Mouse (Mus musculus) c-Kit-positive CD71-positive TER-119-negative erythroid progenitor cells, embryonic 14.5 days (primary cell): Measurements from ENCODE around the gene Lrfn3.

Experiments
- DNase-seq: peaks from one replicate; pipeline ENCODE4 v3.0.0-alpha.2; 2013; ENCODE audit warnings: low read depth

The Lrfn3 gene

GRCm38 (mm10) chr7:30346635-30347379 is 15.8 kb downstream of the Lrfn3 start:
- peak; percentile 54 for DNase-seq

GRCm38 (mm10) chr7:30339432-30340109 is 23.0 kb downstream of the Lrfn3 start:
- DNase-seq: no peak

GRCm38 (mm10) chr7:30336384-30336783 is 26.2 kb downstream of the Lrfn3 start:
- peak; percentile 63 for DNase-seq

- no peak for DNase-seq
Measured at GRCm38 (mm10) chr7:30335688-30336087, 26.9 kb downstream of the Lrfn3 start.

GRCm38 (mm10) chr7:30334563-30334962 is 28.0 kb downstream of the Lrfn3 start:
- DNase-seq: no peak

GRCm38 (mm10) chr7:30333436-30333835 is 29.1 kb downstream of the Lrfn3 start:
- DNase-seq: no peak

GRCm38 (mm10) chr7:30332622-30333259 is 29.8 kb downstream of the Lrfn3 start:
- DNase-seq: no peak

GRCm38 (mm10) chr7:30331887-30332286 is 30.7 kb downstream of the Lrfn3 start:
- DNase-seq: peak; percentile 70

GRCm38 (mm10) chr7:30328379-30328778 is 34.2 kb downstream of the Lrfn3 start:
- no peak for DNase-seq

- no peak for DNase-seq
Measured at GRCm38 (mm10) chr7:30327140-30327539, 35.4 kb downstream of the Lrfn3 start.

- no peak for DNase-seq
Measured at GRCm38 (mm10) chr7:30326427-30326826, 36.1 kb downstream of the Lrfn3 start.

- peak; percentile 56 for DNase-seq
Measured at GRCm38 (mm10) chr7:30325364-30325763, 37.2 kb downstream of the Lrfn3 start.

- no peak for DNase-seq
Measured at GRCm38 (mm10) chr7:30324300-30324944, 38.1 kb downstream of the Lrfn3 start.

GRCm38 (mm10) chr7:30323795-30324194 is 38.8 kb downstream of the Lrfn3 start, which contains the start of gene Sdhaf1:
Gene Sdhaf1, minus strand, starts transcription at chr7:30323895.
- no peak for DNase-seq

GRCm38 (mm10) chr7:30322865-30323264 is 39.7 kb downstream of the Lrfn3 start:
- DNase-seq: peak; percentile 54

GRCm38 (mm10) chr7:30322285-30322667 is 40.3 kb downstream of the Lrfn3 start:
- DNase-seq: peak; percentile 90

GRCm38 (mm10) chr7:30321539-30322284 is 40.9 kb downstream of the Lrfn3 start, which contains the start of gene E130208F15Rik:
Gene E130208F15Rik, plus strand, starts transcription at chr7:30321740.
- DNase-seq: peak; percentile 86

GRCm38 (mm10) chr7:30320946-30321345 is 41.6 kb downstream of the Lrfn3 start:
- DNase-seq: no peak

- DNase-seq: no peak
Measured at GRCm38 (mm10) chr7:30318142-30318541, 44.4 kb downstream of the Lrfn3 start.

- DNase-seq: no peak
Measured at GRCm38 (mm10) chr7:30315559-30316529, 46.7 kb downstream of the Lrfn3 start.
